Mouse (Mus musculus) limb, embryonic 10.5 days (tissue): ENCODE measurements around the gene Rhbdl1. TPM values are rescaled to one million over a fixed set of nuclear protein-coding genes. Genes with fewer than 3 reads are reported as not detected.

Experiments used
- DNase-seq: peaks from one replicate; pipeline ENCODE4 v3.0.0-alpha.2; 2017; ENCODE audit warnings: low spot score
- H3K27ac ChIP-seq: fragments of 300-500 bp; sonication (generic); 2 replicates; pipeline ENCODE4 v1.5.1; 2016; ENCODE audit warnings: mild to moderate bottlenecking
- H3K27me3 ChIP-seq: fragments of 300-500 bp; sonication (generic); 2 replicates; pipeline ENCODE4 v1.6.1; 2016; ENCODE audit warnings: low read depth, mild to moderate bottlenecking; ENCODE audit not compliant: poor library complexity, severe bottlenecking
- H3K36me3 ChIP-seq: fragments of 300-500 bp; sonication (generic); 2 replicates; pipeline ENCODE4 v1.6.1; 2016; ENCODE audit warnings: mild to moderate bottlenecking, moderate library complexity
- H3K4me1 ChIP-seq: fragments of 300-500 bp; sonication (generic); 2 replicates; pipeline ENCODE4 v1.6.1; 2016
- H3K4me3 ChIP-seq: fragments of 300-500 bp; sonication (generic); 2 replicates; pipeline ENCODE4 v1.5.1; 2016; ENCODE audit warnings: mild to moderate bottlenecking, moderate library complexity
- H3K9me3 ChIP-seq: fragments of 300-500 bp; sonication (generic); replicated peaks from 2 replicates; pipeline ENCODE4 v1.6.1; 2016; ENCODE audit warnings: mild to moderate bottlenecking
- WGBS: fragments of 180-500 bp; shearing (Covaris S2); methylation state at CpG from one replicate; pipeline ENCODE4 v1.1.7; 2016; 5-methylcytosine and 5-hydroxymethylcytosine counted together
- polyA plus RNA-seq: library from polyadenylated mRNA; unstranded; fragments of >200 nt; fragmentation: Nextera tagmentation; extraction: Ambion mirVana; gene quantifications from 2 replicates; pipeline ENCODE4 v1.2.1, GENCODE M21; 2016

Rhbdl1 gene
- polyA plus RNA-seq, result 1.0 and 1.2 TPM in 2 replicates

DNA sequence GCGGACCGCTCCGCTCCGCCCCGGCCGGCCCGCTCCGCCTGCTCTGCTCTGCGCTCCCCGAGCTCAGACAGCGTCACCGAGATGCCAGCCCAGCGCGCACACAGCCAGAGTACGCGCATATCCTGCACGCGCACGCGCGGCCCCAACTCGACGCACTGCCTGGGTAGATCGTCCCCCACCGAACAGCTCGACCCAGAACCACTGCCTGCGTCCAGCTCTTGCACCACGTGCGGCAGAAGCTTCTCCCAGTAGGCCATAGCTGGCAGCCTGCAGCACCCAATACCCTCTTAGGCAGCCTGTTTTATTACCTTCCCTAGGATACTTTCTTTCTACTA, at the start of gene Rhbdl1:
Rhbdl1 (minus strand) TSS at position 220 of the 335 bp plus-strand sequence.
- H3K4me1 ChIP-seq, result peaks cover 65% of the 10 kb centered on the region
- DNase-seq, result peak; percentile 77
- WGBS, result 2% methylated on average over 29 of the region's 29 CpGs

DNA sequence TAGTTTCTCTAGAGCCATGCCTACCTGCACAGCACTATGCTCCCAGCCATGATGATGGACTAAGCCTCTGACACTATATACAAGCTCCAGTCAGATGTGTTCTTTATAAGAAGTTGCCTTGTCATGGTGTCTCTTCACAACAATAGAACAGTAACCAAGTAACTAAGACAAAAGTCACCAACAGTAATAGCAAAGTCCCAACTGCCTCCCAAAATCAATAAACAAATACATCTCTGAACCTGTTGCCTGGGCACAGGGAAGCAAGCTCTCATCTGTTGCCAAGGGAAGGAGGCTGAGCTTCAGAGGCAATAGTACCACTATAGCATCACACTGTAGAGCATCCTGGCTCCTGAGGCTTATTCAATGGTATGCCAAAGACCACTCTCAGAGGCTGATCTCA, 49.7 kb upstream of the Rhbdl1 start:
- Histone ChIP-seq H3K27ac (no peak overlapping the region), H3K9me3 (no peaks in the 10 kb centered on the region), H3K27me3 (no peaks in the 10 kb centered on the region), H3K4me1 (peaks cover 24% of the 10 kb centered on the region), H3K36me3 (peaks cover 77% of the 10 kb centered on the region), H3K4me3 (no peak overlapping the region)
- no peak for DNase-seq

More for the DNA sequence above, at the start of gene Rhbdl1:
- Histone ChIP-seq H3K9me3 (no peaks in the 10 kb centered on the region), H3K4me3 (peak within 1 kb of the TSS; percentile 77), H3K27ac (peak within 1 kb of the TSS; percentile 79), H3K36me3 (peaks cover 71% of the 10 kb centered on the region), H3K27me3 (no peaks in the 10 kb centered on the region)

DNA sequence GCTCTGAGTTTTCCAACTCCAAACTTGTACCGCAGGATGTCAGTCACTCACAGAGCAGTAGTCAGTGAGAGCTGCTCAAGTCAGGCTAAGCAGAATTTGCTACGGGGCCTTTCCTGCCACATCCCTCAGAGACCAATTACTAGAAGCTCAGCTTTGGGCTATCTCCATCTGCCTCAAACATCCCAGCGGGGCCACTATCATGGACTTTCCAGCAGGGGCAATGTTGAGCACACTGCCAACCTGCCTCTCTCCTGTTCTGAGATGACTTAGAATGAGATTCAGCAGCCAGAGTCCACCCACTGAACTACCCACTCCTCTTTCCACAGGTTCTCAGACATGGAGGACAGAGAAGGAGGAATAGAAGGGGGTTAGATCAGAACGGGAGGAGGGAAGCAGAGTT, 48.5 kb upstream of the Rhbdl1 start:
- 60% methylated on average over 4 of the region's 4 CpGs for WGBS
- no peaks in the 10 kb centered on the region for H3K9me3 ChIP-seq
- peaks cover 35% of the 10 kb centered on the region for H3K4me1 ChIP-seq

DNA sequence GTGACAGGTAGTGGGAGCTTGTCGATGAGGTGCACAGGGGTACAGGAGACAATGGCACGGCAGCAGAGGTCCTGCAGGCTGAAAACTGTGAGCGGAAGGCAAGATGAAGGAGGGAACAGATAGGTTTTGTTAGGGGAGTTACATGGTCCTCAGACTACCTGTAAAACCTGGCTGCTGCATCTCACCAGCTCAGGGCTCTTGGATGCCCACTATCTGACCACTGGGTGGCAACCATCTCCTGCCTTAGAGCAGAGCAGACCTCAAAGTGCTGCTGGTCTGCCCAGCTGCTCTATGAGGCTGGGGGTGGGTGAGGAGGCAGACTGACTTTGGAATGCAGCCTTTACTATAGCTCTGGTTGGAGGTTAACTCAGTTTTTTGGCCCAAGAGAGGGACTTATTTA, 46.7 kb upstream of the Rhbdl1 start:
- H3K27me3 ChIP-seq, result no peaks in the 10 kb centered on the region
- 86% methylated on average over 3 of the region's 3 CpGs for WGBS
- H3K4me3 ChIP-seq, result no peak overlapping the region
- H3K9me3 ChIP-seq, result no peaks in the 10 kb centered on the region
- peaks cover 53% of the 10 kb centered on the region for H3K4me1 ChIP-seq
- peaks cover 71% of the 10 kb centered on the region for H3K36me3 ChIP-seq
- no peak for DNase-seq
- no peak overlapping the region for H3K27ac ChIP-seq

More for the DNA sequence above, 48.5 kb upstream of the Rhbdl1 start:
- H3K27me3 ChIP-seq, result no peaks in the 10 kb centered on the region
- DNase-seq, result no peak
- peaks cover 76% of the 10 kb centered on the region for H3K36me3 ChIP-seq
- no peak overlapping the region for H3K4me3 ChIP-seq
- no peak overlapping the region for H3K27ac ChIP-seq

DNA sequence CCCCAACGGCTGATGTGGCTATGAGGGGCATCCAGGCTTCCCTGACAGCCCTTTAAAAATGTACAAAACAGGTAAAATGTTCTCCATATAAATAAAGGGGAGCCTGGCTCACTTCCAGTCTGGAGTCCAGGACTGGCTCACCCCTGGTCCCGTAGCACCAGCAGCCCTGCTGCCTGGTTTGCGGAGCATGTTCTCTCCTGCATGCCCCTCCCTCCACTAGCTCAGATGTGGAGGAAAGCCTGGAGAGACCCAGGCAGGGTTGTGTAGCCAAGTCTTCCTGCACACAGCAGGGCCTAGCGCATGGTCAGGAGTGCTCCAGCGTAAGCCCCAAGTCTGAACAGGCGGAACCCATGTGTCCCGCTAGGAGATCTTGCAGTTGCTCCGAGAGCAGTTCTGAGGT, 46.2 kb upstream of the Rhbdl1 start:
- no peak overlapping the region for H3K4me3 ChIP-seq
- H3K9me3 ChIP-seq, result no peaks in the 10 kb centered on the region
- H3K4me1 ChIP-seq, result peaks cover 58% of the 10 kb centered on the region
- peak overlapping the region; percentile 79 for H3K27ac ChIP-seq
- H3K27me3 ChIP-seq, result no peaks in the 10 kb centered on the region
- H3K36me3 ChIP-seq, result peaks cover 71% of the 10 kb centered on the region
- no peak for DNase-seq
- 90% methylated on average over 8 of the region's 8 CpGs for WGBS

DNA sequence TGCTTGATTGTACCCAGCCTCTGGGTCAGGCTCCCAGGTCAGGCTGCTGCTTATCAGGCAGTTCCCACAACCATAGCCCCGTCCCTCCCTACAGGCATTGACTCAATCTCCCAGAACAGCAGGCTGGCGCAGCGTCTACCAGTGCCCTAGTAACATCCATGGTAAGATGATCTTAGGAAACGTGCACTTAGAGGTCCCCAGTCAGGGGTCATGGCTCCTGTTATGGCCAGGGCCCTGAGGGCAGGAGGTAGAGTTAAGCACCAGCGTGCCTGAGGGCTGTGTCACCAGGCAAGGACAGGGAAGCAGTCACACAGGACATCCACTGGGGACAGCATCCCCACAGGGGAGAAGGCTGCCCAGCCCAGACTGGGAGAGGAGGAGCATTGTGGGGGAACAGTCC, 45.2 kb upstream of the Rhbdl1 start:
- H3K4me3 ChIP-seq, result no peak overlapping the region
- no peaks in the 10 kb centered on the region for H3K9me3 ChIP-seq
- WGBS, result 16% methylated on average over 5 of the region's 5 CpGs
- H3K36me3 ChIP-seq, result peaks cover 71% of the 10 kb centered on the region
- peak overlapping the region; percentile 79 for H3K27ac ChIP-seq
- no peaks in the 10 kb centered on the region for H3K27me3 ChIP-seq
- H3K4me1 ChIP-seq, result peaks cover 64% of the 10 kb centered on the region
- peak; percentile 54 for DNase-seq

DNA sequence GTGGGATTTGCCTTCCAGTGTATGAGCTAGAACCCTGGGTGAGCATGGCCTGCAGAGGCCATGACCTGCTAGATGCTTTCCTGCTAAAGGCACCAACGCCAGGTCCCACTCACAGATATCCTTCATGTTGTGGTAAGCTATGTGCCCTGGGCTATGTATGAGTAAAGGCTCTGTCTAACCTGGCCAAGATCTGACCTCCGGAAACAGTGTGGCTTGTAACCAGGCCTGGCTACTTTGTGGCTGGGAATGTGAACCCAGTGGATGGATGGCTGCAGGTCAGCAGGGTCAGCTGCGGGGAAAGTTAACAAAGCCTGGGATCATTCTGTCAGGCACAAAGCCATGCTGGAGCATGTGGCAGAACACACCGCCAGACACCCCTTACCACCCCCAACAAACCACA, 44.6 kb upstream of the Rhbdl1 start:
- H3K4me1 ChIP-seq, result peaks cover 69% of the 10 kb centered on the region
- no peaks in the 10 kb centered on the region for H3K9me3 ChIP-seq
- H3K27ac ChIP-seq, result peak overlapping the region; percentile 79
- H3K4me3 ChIP-seq, result peak overlapping the region; percentile 20; the same call in 1 of the 2 replicates
- no peak for DNase-seq
- peaks cover 71% of the 10 kb centered on the region for H3K36me3 ChIP-seq
- 10% methylated on average over 4 of the region's 4 CpGs for WGBS
- H3K27me3 ChIP-seq, result no peaks in the 10 kb centered on the region

DNA sequence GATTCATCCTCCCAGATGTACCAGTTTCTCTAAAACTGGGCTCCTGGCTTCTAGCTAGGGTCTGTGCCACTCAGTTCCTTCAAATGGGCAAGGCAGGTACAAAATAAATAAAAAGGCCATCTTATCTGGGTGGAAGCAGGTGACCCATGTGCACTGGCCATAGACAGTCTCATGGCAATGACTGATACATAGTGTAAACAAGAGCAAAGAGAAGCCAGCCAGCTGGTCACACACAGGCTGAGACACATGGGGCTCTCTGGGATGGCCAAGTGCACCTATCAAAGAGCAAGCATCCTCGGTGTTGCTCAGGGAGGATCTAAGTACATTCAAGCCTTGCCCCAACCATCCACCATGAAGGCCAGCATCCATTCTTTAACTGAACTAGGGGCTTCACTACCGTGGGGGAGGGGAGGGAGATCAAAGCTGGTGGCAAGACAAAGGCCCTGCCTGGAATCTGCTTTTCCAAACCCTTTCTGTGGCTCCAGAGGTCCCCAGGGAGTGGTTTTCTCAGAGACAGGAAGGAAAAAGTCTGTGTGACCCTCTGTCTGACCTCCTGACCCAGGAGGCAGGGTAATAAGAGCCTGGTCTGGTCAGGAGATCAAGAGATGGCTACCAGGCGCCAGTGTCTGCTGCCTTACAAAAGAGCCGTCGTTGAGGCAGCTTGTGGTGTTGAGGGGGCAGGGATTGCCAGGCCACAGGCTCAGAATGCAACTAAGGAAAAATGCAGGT, 44.0 kb upstream of the Rhbdl1 start:
- no peaks in the 10 kb centered on the region for H3K9me3 ChIP-seq
- WGBS, result under 1% methylated on average over 5 of the region's 5 CpGs
- H3K27me3 ChIP-seq, result no peaks in the 10 kb centered on the region
- peak overlapping the region; percentile 20; the same call in 1 of the 2 replicates for H3K4me3 ChIP-seq
- H3K4me1 ChIP-seq, result peaks cover 75% of the 10 kb centered on the region
- H3K27ac ChIP-seq, result peak overlapping the region; percentile 79
- DNase-seq, result peak; percentile 62
- H3K36me3 ChIP-seq, result peaks cover 71% of the 10 kb centered on the region

DNA sequence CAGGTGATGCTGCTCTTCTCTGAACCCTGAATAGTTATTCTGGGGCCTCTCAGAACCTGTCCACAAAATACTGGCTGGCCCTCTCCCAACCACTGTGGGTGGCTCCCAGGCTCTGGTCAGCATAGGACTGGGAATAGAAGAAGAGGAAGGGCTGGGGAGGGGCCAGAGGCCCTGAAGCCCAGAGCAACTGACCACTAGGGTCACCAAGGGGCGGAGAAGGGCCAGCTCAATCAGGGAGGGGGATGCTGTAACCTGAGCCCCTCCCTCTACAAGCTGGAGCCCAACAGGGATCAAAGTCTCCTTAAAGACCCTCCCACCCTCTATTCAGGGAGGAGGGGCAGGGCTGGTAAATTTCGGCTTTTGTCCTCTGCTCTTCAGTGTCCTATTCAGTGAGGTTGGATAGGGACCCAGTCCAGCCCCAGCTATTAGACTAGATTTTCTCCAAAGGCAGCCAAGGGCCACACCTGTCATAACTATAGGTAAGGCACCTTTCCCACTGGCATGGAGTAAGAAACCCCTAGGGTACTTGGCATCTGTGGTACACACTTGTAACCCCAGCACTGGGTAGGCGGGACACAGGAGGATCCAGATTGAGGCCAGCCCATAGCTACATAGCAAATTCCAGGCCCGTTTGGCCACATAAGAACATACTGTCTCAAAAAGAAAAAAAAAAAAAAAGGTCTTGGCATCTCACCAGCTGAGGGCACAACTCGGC, 43.3 kb upstream of the Rhbdl1 start, which contains the start of gene Wfikkn1:
Wfikkn1 (minus strand) TSS at position 663 of the 715 bp plus-strand sequence.
- peak within 1 kb of the TSS; percentile 20; the same call in 1 of the 2 replicates for H3K4me3 ChIP-seq

DNA sequence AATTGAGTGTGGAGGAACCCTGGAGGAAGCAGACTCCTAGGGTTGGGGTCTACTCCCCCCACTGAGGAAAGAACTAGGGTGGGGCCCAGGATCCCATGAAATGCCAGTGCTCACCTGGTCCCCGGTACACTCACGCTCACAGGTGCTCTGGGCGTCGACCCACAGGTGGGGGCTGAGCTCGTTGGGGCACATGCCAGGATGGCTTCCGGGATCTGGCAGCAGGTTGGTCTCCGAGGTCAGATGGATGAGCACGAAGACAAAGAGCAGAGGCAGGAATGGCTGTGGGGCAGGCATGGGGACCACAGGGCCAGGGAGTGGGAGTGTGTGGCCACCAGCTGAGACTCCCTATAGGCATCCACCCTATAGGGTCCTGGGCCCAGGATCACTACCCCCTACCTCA, 42.7 kb upstream of the Rhbdl1 start:
- Histone ChIP-seq H3K27ac (peak overlapping the region; percentile 79), H3K36me3 (peaks cover 63% of the 10 kb centered on the region), H3K4me3 (0 out of 2 replicates have a peak overlapping the region, but pooled peaks have one; percentile 19), H3K9me3 (no peaks in the 10 kb centered on the region), H3K4me1 (peaks cover 83% of the 10 kb centered on the region), H3K27me3 (no peaks in the 10 kb centered on the region)
- DNase-seq, result peak; percentile 30
- 78% methylated on average over 8 of the region's 8 CpGs for WGBS

More for the DNA sequence above, 43.3 kb upstream of the Rhbdl1 start, which contains the start of gene Wfikkn1:
- Histone ChIP-seq H3K36me3 (peaks cover 69% of the 10 kb centered on the region), H3K9me3 (no peaks in the 10 kb centered on the region), H3K4me1 (peaks cover 83% of the 10 kb centered on the region), H3K27me3 (no peaks in the 10 kb centered on the region), H3K27ac (peak within 1 kb of the TSS; percentile 79)
- peak; percentile 43 for DNase-seq
- 17% methylated on average over 5 of the region's 5 CpGs for WGBS

DNA sequence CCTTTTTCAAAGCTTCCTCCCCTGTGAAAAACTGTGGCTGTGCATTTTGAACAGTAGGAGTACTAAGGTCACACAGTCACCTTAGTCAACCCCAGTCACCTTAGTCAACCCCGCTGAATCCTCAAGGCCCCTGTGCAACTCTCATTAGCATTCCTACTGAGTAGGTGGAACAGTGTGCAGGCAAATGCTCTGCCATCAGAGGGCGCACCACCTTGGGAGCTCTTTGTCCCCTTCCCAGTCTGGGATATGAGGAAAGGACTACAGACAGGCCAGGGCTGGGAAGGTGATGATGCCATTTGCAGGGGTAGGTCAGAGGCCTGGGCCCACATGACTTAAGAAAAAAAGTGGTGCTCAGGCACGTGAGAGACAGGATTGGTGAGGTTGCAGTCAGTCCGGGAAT, 42.2 kb upstream of the Rhbdl1 start:
- H3K4me1 ChIP-seq, result peaks cover 85% of the 10 kb centered on the region
- 51% methylated on average over 4 of the region's 4 CpGs for WGBS
- H3K27me3 ChIP-seq, result no peaks in the 10 kb centered on the region
- H3K9me3 ChIP-seq, result no peaks in the 10 kb centered on the region
- H3K36me3 ChIP-seq, result peaks cover 58% of the 10 kb centered on the region
- DNase-seq, result peak; percentile 45
- H3K27ac ChIP-seq, result 0 out of 2 replicates have a peak overlapping the region, but pooled peaks have one; percentile 79
- H3K4me3 ChIP-seq, result no peak overlapping the region

DNA sequence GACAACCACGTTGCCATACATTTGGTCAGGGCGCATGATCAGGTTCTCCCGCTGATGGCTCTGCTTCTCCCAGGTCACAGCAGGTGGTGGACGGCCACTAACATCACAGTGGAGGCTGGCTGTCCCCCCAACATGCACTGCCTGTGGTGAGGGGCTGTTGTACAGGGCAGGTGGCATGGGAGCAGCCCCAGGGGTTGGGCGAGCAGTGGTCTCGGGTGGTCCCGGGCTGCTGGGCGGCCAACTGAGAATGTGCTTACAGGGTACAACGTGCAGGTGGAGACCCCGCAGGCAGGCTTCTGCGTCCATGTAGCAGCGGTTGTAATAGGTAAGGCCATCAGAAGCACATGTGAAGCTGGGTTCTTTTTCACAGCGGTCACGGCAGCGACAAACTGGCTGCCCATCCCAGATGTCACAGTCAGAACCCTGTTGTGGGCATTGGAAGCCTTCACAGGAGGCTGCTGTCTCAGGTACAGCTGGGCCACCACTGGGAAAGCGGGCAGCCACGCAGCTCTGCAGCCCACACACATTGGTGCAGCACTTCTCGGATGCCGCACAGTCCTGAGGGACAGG, 41.6 kb upstream of the Rhbdl1 start:
- no peaks in the 10 kb centered on the region for H3K27me3 ChIP-seq
- DNase-seq, result peak; percentile 27
- H3K4me1 ChIP-seq, result peaks cover 86% of the 10 kb centered on the region
- H3K27ac ChIP-seq, result peak overlapping the region; percentile 25; the same call in 1 of the 2 replicates
- peaks cover 53% of the 10 kb centered on the region for H3K36me3 ChIP-seq
- 91% methylated on average over 19 of the region's 19 CpGs for WGBS
- 0 out of 2 replicates have a peak overlapping the region, but pooled peaks have one; percentile 10 for H3K4me3 ChIP-seq
- H3K9me3 ChIP-seq, result no peaks in the 10 kb centered on the region
